Mouse (Mus musculus) adrenal gland, adult 8-10 months (tissue): Measurements from ENCODE around the gene Olfr1112. TPM values are rescaled to one million over a fixed set of nuclear protein-coding genes. Genes with fewer than 3 reads are reported as not detected.
"Not testable (repeated sequence)": the region's sequence is repeated elsewhere in the genome, so short reads cannot be mapped to it uniquely, and the experiment has no call there.

Experiments used
- DNase-seq: peaks from one replicate; pipeline ENCODE4 v3.0.0; 2022
- total RNA-seq, 4 experiments: library from RNA; stranded (reverse); gene quantifications; 2 replicates each; pipeline ENCODE4 v1.2.4; 2022

Gene Olfr1112
- total RNA-seq = not detected

DNA sequence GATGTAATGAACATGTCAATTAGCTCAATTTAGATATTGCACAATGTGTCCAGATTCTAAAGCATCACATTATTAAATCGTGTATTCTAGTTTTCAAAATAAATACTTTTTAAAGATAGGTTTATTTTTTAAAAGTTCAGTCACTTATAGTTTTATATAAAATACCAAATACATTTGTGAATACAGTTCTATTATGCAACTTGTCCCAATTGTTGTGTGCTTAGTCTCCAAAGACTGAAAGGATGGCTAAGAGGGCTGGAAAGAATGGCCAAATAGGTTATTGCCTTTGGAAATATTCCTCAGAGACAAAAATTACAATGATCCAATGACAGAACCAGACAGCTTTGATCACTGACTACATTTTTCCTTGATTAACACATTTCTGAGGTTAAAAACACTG lies at the start of gene Olfr1112:
TSS of gene Olfr1112 (plus strand) at position 301 of the 400 bp plus-strand sequence.
- no peak for DNase-seq

- no peak for DNase-seq
These were observed 47.4 kb upstream of the Olfr1112 start, which contains the start of gene Olfr1110 for GRCm38 (mm10) chr2:87140200-87140599. TSS of gene Olfr1110 (minus strand) at chr2:87140300.

- DNase-seq = no peak
These were observed 35.1 kb upstream of the Olfr1112 start, which contains the start of gene Olfr1111 for GRCm38 (mm10) chr2:87152524-87152923. TSS of gene Olfr1111 (minus strand) at chr2:87152624.

DNA sequence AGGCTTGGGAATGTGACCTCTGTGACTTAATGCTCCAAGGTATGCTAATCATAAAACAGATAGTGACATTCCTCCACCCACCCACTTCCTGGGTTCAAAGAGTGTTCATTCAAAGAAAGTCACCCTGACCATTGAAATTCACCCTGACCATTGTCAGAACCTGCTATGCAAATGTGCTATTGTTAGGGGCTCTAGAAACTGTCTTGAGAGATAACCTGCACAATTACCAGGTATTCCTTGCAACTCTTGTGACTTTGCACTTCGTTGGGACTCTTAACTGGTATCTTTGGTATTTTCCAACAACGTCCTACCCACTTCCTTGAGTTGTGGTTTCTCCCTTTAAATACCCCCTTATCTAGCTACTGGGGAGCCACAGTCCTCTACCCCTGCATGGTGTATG lies 19.9 kb upstream of the Olfr1112 start:
- not testable (repeated sequence) for DNase-seq

DNA sequence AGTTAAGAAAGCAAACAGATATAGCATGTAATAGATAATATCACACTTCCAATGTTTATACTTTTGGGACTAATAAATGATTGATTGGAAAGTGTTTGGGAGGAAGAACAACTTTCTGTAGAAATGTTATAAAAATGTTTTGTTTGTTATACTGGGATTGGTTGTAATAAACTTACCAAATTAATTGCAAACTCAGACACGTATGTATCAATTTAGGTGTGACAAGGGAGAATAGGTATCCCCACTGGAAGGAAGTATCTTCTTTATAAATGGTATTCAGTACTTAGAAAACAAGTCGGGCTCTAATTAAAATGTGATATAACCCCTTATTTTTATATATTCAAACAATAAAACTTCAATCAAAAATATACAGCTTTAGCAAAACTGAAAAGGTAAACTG lies 21.1 kb downstream of the Olfr1112 start, which contains the start of gene Olfr1113:
TSS of gene Olfr1113 (plus strand) at position 301 of the 400 bp plus-strand sequence.
- DNase-seq = no peak

Other genes with a start within 250 kb of the Olfr1112 start
- not detected for gene Olfr1099, start 227.1 kb upstream of the Olfr1112 start, total RNA-seq
- not detected for gene Olfr1100, start 207.8 kb upstream of the Olfr1112 start, total RNA-seq
- not detected for gene Olfr1101, start 196.6 kb upstream of the Olfr1112 start, total RNA-seq
- not detected for gene Olfr1102, start 189.4 kb upstream of the Olfr1112 start, total RNA-seq
- gene Olfr1104, start 160.7 kb upstream of the Olfr1112 start, total RNA-seq = not detected
- gene Olfr1105, start 151.3 kb upstream of the Olfr1112 start, total RNA-seq = not detected
- gene Olfr1106, start 135.5 kb upstream of the Olfr1112 start, total RNA-seq = not detected
- not detected for gene Olfr1107, start 112.0 kb upstream of the Olfr1112 start, total RNA-seq
- not detected for gene Olfr1109, start 91.8 kb upstream of the Olfr1112 start, total RNA-seq
- not detected for gene Olfr259, start 73.2 kb upstream of the Olfr1112 start, total RNA-seq
- gene Olfr1110, start 47.5 kb upstream of the Olfr1112 start, total RNA-seq = not detected
- gene Olfr1111, start 35.2 kb upstream of the Olfr1112 start, total RNA-seq = not detected
- gene Olfr1113, start 21.2 kb downstream of the Olfr1112 start, total RNA-seq = not detected
- not detected for gene Olfr1115, start 60.2 kb downstream of the Olfr1112 start, total RNA-seq
- gene Olfr1116, start 79.7 kb downstream of the Olfr1112 start, total RNA-seq = not detected
- not detected for gene Olfr1118, start 119.8 kb downstream of the Olfr1112 start, total RNA-seq
- not detected for gene Olfr1120, start 167.0 kb downstream of the Olfr1112 start, total RNA-seq
- not detected for gene Olfr1121, start 182.1 kb downstream of the Olfr1112 start, total RNA-seq
- under 1 TPM in 1 of 4 experiments, not detected in 3; 0.12 TPM for gene Olfr1122, start 198.1 kb downstream of the Olfr1112 start, total RNA-seq
- gene Olfr1123, start 228.8 kb downstream of the Olfr1112 start, total RNA-seq = not detected
- gene Olfr1124, start 242.5 kb downstream of the Olfr1112 start, total RNA-seq = not detected